Mouse (Mus musculus) forebrain, embryonic 16.5 days (tissue): ENCODE results near the gene Foxn2. TPM values are rescaled to one million over a fixed set of nuclear protein-coding genes. Genes with fewer than 3 reads are reported as not detected.
"Not testable (repeated sequence)": the region's sequence is repeated elsewhere in the genome, so short reads cannot be mapped to it uniquely, and the experiment has no call there.

Source experiments
- ATAC-seq: fragments of 200-750 bp; cut with Nextera tagmentation; 2 replicates; pipeline ENCODE4 v1.8.0; 2017; ENCODE audit warnings: mild to moderate bottlenecking, moderate library complexity
- H3K27ac ChIP-seq: fragments of 300-500 bp; sonication (generic); 2 replicates; pipeline ENCODE4 v1.5.1; 2014; ENCODE audit warnings: low read length, control low read depth
- H3K27me3 ChIP-seq: fragments of 300-500 bp; sonication (generic); replicated peaks from 2 replicates; pipeline ENCODE4 v1.6.1; 2014; ENCODE audit warnings: low read length; ENCODE audit not compliant: control insufficient read depth, insufficient read depth
- H3K36me3 ChIP-seq: fragments of 300-500 bp; sonication (generic); 2 replicates; pipeline ENCODE4 v1.6.1; 2014; ENCODE audit not compliant: control insufficient read depth, insufficient read depth
- H3K4me1 ChIP-seq: fragments of 300-500 bp; sonication (generic); replicated peaks from 2 replicates; pipeline ENCODE4 v1.6.1; 2014; ENCODE audit warnings: low read length; ENCODE audit not compliant: control insufficient read depth, insufficient read depth
- H3K4me2 ChIP-seq: fragments of 300-500 bp; sonication (generic); 2 replicates; pipeline ENCODE4 v1.6.1; 2014; ENCODE audit warnings: mild to moderate bottlenecking, low read length, control low read depth
- H3K4me3 ChIP-seq: fragments of 300-500 bp; sonication (generic); replicated peaks from 2 replicates; pipeline ENCODE4 v1.5.1; 2014; ENCODE audit warnings: mild to moderate bottlenecking, low read length, control low read depth
- H3K9ac ChIP-seq: fragments of 300-500 bp; sonication (generic); replicated peaks from 2 replicates; pipeline ENCODE4 v1.6.1; 2014; ENCODE audit warnings: low read depth, low read length, control low read depth
- H3K9me3 ChIP-seq: fragments of 300-500 bp; sonication (generic); 2 replicates; pipeline ENCODE4 v1.6.1; 2016; ENCODE audit warnings: low read length; ENCODE audit not compliant: control insufficient read depth
- WGBS: fragments of 180-500 bp; shearing (Covaris S2); extraction: QIAGEN DNeasy Blood & Tissue Kit; methylation state at CpG from one replicate; pipeline ENCODE4 v1.1.7; 2014; 5-methylcytosine and 5-hydroxymethylcytosine counted together
- polyA plus RNA-seq: library from polyadenylated mRNA; unstranded; fragments of >200 nt; fragmentation: Nextera tagmentation; extraction: Ambion mirVana; gene quantifications from 2 replicates; pipeline ENCODE4 v1.2.1, GENCODE M21; 2015

The Foxn2 gene
- polyA plus RNA-seq, 1 experiment from 2014 or later: 11.6 TPM

DNA sequence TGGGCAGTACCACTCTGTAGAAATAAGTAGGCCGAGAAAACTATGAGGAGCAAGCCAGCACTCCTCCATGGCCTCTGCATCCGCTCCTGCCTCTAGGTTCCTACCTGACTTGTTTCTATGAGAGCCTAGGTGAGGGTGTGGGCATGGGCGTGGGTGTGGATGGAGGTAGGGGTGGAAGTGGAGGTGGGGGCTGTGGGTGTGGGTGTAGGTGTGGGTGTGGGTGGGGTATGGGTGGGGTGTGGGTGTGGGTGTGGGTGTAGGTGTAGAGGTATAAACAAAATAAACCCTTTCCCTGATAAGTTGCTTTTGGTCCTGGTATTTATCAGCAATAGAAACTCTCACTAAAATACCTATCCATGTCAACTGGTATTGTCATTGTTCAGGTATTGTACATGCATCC is 30.8 kb upstream of the Foxn2 start:
- no peaks in the 10 kb centered on the region for H3K36me3 ChIP-seq
- ATAC-seq: no peak
- 83% methylated on average over 3 of the region's 3 CpGs for WGBS

DNA sequence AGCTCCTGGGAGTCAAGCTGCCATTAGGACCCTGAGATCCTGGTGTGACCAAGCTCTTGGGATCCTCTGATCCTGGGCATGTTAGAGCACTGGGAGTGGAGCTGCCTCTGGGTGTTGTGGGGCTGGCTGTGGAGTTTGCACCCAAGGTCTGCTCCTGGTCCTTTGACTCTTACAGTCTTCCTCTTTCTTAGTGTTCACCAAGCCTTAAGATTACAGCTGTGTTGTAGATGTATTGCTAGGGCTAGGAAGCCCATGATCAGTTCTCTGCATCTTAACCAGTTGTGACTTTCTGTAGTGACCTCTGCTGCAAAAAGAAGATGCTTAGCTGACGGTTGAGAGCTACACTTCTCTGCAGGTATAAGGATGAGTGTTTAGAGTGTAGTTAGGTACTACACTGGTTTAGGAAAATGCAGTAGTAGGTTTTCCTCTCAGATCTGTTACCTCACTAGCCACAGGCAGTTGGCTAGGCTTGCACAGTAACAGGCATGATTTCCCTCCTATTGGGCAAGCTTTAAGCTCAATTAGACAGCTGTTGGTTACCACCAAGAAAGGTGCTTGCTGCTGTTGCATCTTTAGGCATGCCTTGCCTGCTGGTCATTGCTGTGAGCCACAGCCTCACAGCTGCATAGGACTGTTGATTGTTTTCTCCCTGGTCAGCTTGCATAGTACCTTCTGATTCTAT is 27.2 kb upstream of the Foxn2 start:
- Histone ChIP-seq H3K4me1 (no peaks in the 10 kb centered on the region), H3K9me3 (no peaks in the 10 kb centered on the region), H3K9ac (no peak overlapping the region), H3K27me3 (no peaks in the 10 kb centered on the region), H3K36me3 (no peaks in the 10 kb centered on the region), H3K27ac (no peak overlapping the region), H3K4me2 (no peak overlapping the region), H3K4me3 (no peak overlapping the region)
- no peak for ATAC-seq
- 96% methylated on average over 1 of the region's 1 CpGs for WGBS

More for the DNA sequence above, 30.8 kb upstream of the Foxn2 start:
- H3K9me3 ChIP-seq: no peaks in the 10 kb centered on the region
- H3K9ac ChIP-seq: no peak overlapping the region
- no peak overlapping the region for H3K4me2 ChIP-seq
- no peak overlapping the region for H3K27ac ChIP-seq
- H3K4me3 ChIP-seq: no peak overlapping the region
- H3K4me1 ChIP-seq: peaks cover 6% of the 10 kb centered on the region; the same call in 1 of the 2 replicates
- H3K27me3 ChIP-seq: no peaks in the 10 kb centered on the region

DNA sequence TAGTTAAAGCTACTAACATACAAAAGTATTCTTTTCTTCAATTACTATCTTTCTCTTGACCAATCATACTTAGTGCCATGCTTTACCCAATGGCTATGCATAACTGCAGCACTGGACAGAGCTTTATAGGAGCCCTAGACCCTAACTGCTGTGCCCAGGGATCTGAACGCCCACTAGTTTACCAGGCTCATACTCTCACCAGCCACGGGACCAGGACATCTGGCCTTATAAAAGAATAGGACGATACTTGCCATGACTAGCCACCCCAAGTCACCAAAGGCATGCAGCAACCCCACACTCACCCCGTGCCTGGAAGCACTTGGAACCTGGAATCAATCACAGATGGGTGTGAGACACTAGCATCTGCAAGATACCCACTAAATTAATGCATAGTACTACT is 20.1 kb upstream of the Foxn2 start:
- H3K4me3 ChIP-seq: no peak overlapping the region
- no peak for ATAC-seq
- H3K36me3 ChIP-seq: no peaks in the 10 kb centered on the region
- no peaks in the 10 kb centered on the region for H3K27me3 ChIP-seq
- H3K4me2 ChIP-seq: no peak overlapping the region
- H3K9ac ChIP-seq: no peak overlapping the region
- no peak overlapping the region for H3K27ac ChIP-seq
- WGBS: 85% methylated on average over 4 of the region's 4 CpGs
- no peaks in the 10 kb centered on the region for H3K9me3 ChIP-seq
- no peaks in the 10 kb centered on the region for H3K4me1 ChIP-seq

DNA sequence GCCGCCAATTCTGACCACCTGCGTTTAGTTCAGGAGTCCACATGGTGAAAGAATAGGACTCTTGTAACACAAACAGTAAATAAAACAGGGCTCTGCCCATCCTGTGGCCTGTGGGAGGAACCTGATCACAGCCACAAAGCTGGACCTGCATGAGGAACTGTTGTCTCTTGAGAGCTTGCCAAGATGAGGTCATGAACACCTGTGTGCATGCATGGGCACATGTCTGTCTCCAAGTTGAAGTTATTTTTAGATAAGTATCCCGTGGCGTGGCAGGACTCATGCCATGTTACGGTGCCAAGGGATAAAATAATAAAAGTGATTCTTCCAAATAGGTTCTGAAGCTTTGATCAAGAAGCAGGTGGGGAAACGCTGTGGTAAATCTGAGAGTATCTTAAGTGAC is 19.3 kb upstream of the Foxn2 start:
- Histone ChIP-seq H3K4me2 (no peak overlapping the region), H3K36me3 (no peaks in the 10 kb centered on the region), H3K9me3 (no peaks in the 10 kb centered on the region), H3K4me1 (no peaks in the 10 kb centered on the region), H3K27me3 (no peaks in the 10 kb centered on the region), H3K9ac (no peak overlapping the region), H3K4me3 (no peak overlapping the region), H3K27ac (no peak overlapping the region)
- 85% methylated on average over 6 of the region's 6 CpGs for WGBS
- no peak for ATAC-seq

DNA sequence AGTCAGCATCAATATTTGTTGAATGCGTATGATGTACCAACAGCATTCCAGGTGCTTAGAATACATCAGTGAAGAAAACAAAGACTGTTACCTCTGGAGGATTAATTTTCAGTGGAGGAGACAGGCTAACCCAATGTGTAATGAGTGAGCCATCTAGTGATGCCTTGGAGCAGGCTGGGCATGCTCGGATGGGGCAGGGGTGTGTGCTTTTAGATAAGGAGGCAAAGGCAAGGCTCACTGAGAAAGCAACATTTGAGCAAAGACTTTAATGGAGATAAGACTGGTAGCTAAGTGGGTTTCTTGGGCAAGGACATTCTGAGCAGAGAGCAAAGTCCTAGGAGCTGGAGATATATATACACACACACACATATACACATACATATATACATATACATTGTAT is 9.8 kb upstream of the Foxn2 start:
- no peaks in the 10 kb centered on the region for H3K27me3 ChIP-seq
- H3K9ac ChIP-seq: no peak overlapping the region
- H3K4me1 ChIP-seq: no peaks in the 10 kb centered on the region
- 89% methylated on average over 2 of the region's 2 CpGs for WGBS
- H3K4me2 ChIP-seq: no peak overlapping the region
- ATAC-seq: no peak
- H3K4me3 ChIP-seq: no peak overlapping the region
- H3K9me3 ChIP-seq: no peaks in the 10 kb centered on the region
- no peak overlapping the region for H3K27ac ChIP-seq
- no peaks in the 10 kb centered on the region for H3K36me3 ChIP-seq

DNA sequence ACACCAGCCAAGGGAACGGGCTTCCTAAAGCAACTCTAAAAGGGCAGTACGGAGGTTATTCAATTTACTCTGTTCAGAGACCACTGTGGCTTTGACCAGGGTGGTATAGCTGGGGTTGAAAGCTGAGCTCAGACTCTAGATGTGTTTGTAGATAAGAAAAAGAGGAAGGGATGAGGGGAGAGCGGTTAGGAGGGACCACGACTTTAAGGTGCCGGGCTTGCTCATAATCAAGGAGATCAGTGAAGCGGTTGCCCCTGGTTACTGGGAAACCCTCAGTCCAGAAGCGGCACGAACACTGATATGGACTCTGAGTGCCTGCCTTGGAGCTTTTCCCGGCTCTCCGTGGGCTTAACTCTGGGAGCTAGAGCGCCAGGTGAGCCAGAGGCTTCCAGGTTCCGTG is 9.0 kb upstream of the Foxn2 start:
- Histone ChIP-seq H3K9ac (no peak overlapping the region), H3K4me2 (no peak overlapping the region), H3K27me3 (no peaks in the 10 kb centered on the region), H3K9me3 (no peaks in the 10 kb centered on the region), H3K4me3 (no peak overlapping the region), H3K4me1 (no peaks in the 10 kb centered on the region), H3K36me3 (no peaks in the 10 kb centered on the region), H3K27ac (no peak overlapping the region)
- 84% methylated on average over 12 of the region's 12 CpGs for WGBS
- no peak for ATAC-seq

DNA sequence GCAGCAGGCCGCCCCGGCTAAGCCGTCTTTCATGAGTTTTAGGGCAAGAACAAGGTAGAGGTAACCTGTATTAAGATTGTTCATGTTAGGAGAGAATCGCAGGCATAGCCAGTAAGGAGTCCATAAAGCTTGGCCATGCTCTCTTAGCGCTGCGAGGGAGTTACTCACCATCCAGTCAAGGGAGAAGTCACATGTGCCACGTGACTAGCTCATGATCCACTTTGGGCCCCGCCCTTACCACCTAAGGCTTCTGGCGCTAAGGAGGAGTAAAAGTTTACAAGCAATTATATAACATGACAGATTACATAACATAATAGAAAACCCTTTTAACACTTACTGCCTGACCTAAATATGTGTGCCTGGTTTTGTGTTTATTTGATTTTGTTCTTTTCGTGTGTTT is 8.5 kb upstream of the Foxn2 start:
- Histone ChIP-seq H3K4me2 (no peak overlapping the region), H3K36me3 (no peaks in the 10 kb centered on the region), H3K27me3 (no peaks in the 10 kb centered on the region), H3K4me1 (no peaks in the 10 kb centered on the region), H3K4me3 (no peak overlapping the region), H3K9me3 (no peaks in the 10 kb centered on the region), H3K27ac (no peak overlapping the region), H3K9ac (no peak overlapping the region)
- 89% methylated on average over 10 of the region's 10 CpGs for WGBS
- ATAC-seq: no peak

DNA sequence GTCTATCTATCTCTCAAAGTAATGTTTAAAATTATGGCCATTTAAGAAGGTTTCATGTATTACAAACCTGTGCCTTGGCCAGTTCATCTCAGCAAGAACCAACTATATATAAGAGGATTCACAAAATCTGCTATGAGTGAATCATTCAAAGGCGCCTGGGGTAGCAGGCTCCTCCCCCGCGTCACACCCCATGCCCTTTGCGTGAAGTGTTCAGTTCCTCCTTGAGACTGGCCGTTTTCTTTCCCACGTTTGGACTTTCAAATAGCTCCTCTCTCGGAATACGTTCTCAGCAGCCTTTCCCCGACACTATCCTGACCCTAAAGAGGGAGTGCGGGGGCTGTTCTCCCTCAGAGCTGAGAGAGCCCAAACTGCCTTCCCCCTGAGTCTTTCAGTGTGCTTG is 5.2 kb upstream of the Foxn2 start:
- Histone ChIP-seq H3K9ac (no peak overlapping the region), H3K27ac (no peak overlapping the region), H3K36me3 (no peaks in the 10 kb centered on the region), H3K4me2 (no peak overlapping the region), H3K4me3 (no peak overlapping the region), H3K27me3 (no peaks in the 10 kb centered on the region), H3K4me1 (no peaks in the 10 kb centered on the region), H3K9me3 (no peaks in the 10 kb centered on the region)
- no peak for ATAC-seq
- WGBS: 86% methylated on average over 10 of the region's 10 CpGs

DNA sequence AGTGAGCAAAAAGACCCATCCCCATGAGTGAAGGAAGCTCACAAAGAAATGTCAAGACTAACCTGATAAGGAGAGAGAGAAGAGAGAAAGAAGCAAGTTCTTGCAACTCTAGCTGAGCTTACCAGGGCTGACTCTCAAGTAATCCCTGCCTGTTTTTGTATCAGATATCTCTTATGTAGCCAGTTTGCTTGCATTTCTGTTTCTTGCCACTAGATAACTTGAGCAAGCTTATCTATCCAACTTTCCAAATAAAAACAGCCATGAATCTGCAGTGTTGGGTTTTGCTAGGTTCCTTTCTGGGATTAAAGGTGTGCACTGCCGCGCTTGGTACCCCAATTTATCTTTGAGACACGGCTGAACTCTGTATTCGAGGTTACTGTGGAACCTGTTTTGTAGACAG is 4.2 kb upstream of the Foxn2 start:
- H3K36me3 ChIP-seq: no peaks in the 10 kb centered on the region
- ATAC-seq: no peak
- WGBS: 93% methylated on average over 4 of the region's 4 CpGs

DNA sequence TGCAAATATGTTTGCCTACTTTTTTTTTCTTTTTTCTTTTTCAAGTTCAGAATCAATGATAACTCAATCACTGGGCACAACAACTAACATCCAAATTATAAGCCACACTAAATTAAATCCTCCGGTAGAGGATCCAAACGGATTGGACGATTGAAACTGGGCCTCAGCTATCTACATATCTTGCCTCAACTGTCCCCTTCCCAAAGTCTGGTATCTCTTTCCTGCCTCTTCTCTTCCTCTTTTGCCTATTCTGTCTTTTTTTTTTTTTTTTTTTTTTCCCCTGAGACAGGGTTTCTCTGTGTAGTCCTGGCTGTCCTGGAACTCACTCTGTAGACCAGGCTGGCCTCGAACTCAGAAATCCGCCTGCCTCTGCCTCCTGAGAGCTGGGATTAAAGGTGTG is 3.8 kb upstream of the Foxn2 start:
- WGBS: 95% methylated on average over 5 of the region's 5 CpGs
- not testable (repeated sequence) for H3K9me3 ChIP-seq, ATAC-seq

More for the DNA sequence above, 4.2 kb upstream of the Foxn2 start:
- Histone ChIP-seq H3K9me3 (no peaks in the 10 kb centered on the region), H3K9ac (no peak overlapping the region), H3K27me3 (no peaks in the 10 kb centered on the region), H3K4me2 (no peak overlapping the region), H3K27ac (no peak overlapping the region), H3K4me1 (no peaks in the 10 kb centered on the region), H3K4me3 (no peak overlapping the region)

More for the DNA sequence above, 3.8 kb upstream of the Foxn2 start:
- not testable (repeated sequence) for H3K4me1 ChIP-seq, H3K27me3 ChIP-seq, H3K4me2 ChIP-seq, H3K4me3 ChIP-seq, H3K36me3 ChIP-seq, H3K27ac ChIP-seq, H3K9ac ChIP-seq
